Mouse (Mus musculus) myocyte (in vitro differentiated cells): ENCODE measurements around the gene Rere. TPM values are rescaled to one million over a fixed set of nuclear protein-coding genes. Genes with fewer than 3 reads are reported as not detected.

ENCODE experiments used
- H3K27me3 ChIP-seq: one replicate; pipeline ENCODE4 v1.6.1; 2011; ENCODE audit not compliant: control insufficient read depth, insufficient read depth, insufficient read length
- H3K36me3 ChIP-seq: one replicate; pipeline ENCODE4 v1.6.1; 2011; ENCODE audit not compliant: control insufficient read depth, insufficient read depth
- H3K4me2 ChIP-seq: one replicate; pipeline ENCODE4 v1.6.1; 2011; ENCODE audit warnings: low read depth, control low read depth
- H3K4me3 ChIP-seq: one replicate; pipeline ENCODE4 v1.5.1; 2011; ENCODE audit warnings: mild to moderate bottlenecking, control low read depth, moderate library complexity
- H3K79me2 ChIP-seq: one replicate; pipeline ENCODE4 v1.6.1; 2011; ENCODE audit not compliant: control insufficient read depth, insufficient read depth
- H3ac ChIP-seq: one replicate; pipeline ENCODE4 v1.6.1; 2011; ENCODE audit not compliant: control insufficient read depth, insufficient read length
- CEBPB ChIP-seq: IDR thresholded peaks from 2 replicates; pipeline ENCODE4 v1.6.1; 2011; ENCODE audit warnings: mild to moderate bottlenecking, moderate library complexity; ENCODE audit not compliant: poor library complexity, insufficient read depth, severe bottlenecking
- E2F4 ChIP-seq: IDR thresholded peaks from one replicate; pipeline ENCODE4 v1.6.1; 2011; ENCODE audit warnings: mild to moderate bottlenecking, control low read depth, moderate library complexity; ENCODE audit not compliant: insufficient read depth
- MAX ChIP-seq: IDR thresholded peaks from one replicate; pipeline ENCODE4 v1.6.1; 2011; ENCODE audit warnings: low read depth, mild to moderate bottlenecking, control low read depth
- MYOD1 ChIP-seq, 3 experiments: IDR thresholded peaks; one replicate each; pipeline ENCODE4 v1.6.1; 2011; ENCODE audit warnings: control low read depth in 2 of 3, low read depth in 2 of 3, mild to moderate bottlenecking in 2 of 3, moderate library complexity in 1 of 3; ENCODE audit not compliant: insufficient read length in 2 of 3, control insufficient read depth in 1 of 3
- MYOG ChIP-seq, 3 experiments: IDR thresholded peaks; one replicate each; pipeline ENCODE4 v1.6.1; 2011; ENCODE audit warnings: control low read depth in 2 of 3, low read depth in 2 of 3, mild to moderate bottlenecking in 2 of 3; ENCODE audit not compliant: insufficient read length in 2 of 3, control insufficient read depth in 1 of 3, insufficient read depth in 1 of 3
- POLR2A ChIP-seq: IDR thresholded peaks from one replicate; pipeline ENCODE4 v1.6.1; 2011; ENCODE audit warnings: low read depth, mild to moderate bottlenecking, control low read depth, moderate library complexity; ENCODE audit not compliant: insufficient read length
- POLR2AphosphoS2 ChIP-seq: IDR thresholded peaks from one replicate; pipeline ENCODE4 v1.6.1; 2011; ENCODE audit warnings: low read depth, control low read depth; ENCODE audit not compliant: insufficient read length
- REST ChIP-seq: IDR thresholded peaks from one replicate; pipeline ENCODE4 v1.6.1; 2011; ENCODE audit warnings: mild to moderate bottlenecking, control low read depth, moderate library complexity; ENCODE audit not compliant: insufficient read depth, insufficient read length
- SRF ChIP-seq: IDR thresholded peaks from one replicate; pipeline ENCODE4 v1.6.1; 2011; ENCODE audit warnings: low read depth; ENCODE audit not compliant: control insufficient read depth, insufficient read length
- TCF12 ChIP-seq: IDR thresholded peaks from one replicate; pipeline ENCODE4 v1.6.1; 2011; ENCODE audit warnings: mild to moderate bottlenecking, control low read depth; ENCODE audit not compliant: poor library complexity, insufficient read depth, severe bottlenecking
- TCF3 ChIP-seq: IDR thresholded peaks from one replicate; pipeline ENCODE4 v1.6.1; 2011; ENCODE audit warnings: low read depth, control low read depth; ENCODE audit not compliant: insufficient read length
- USF1 ChIP-seq: IDR thresholded peaks from one replicate; pipeline ENCODE4 v1.6.1; 2011; ENCODE audit warnings: low read depth, mild to moderate bottlenecking, control low read depth, moderate library complexity
- polyA plus RNA-seq: library from polyadenylated mRNA; unstranded; fragments of >200 nt; fragmentation: generic; extraction: Trizol; gene quantifications from one replicate; pipeline ENCODE4 v1.2.1, GENCODE M21; 2012; ENCODE audit warnings: missing spikeins

The Rere gene
- polyA plus RNA-seq, 1 experiment, result 34.0 TPM

DNA sequence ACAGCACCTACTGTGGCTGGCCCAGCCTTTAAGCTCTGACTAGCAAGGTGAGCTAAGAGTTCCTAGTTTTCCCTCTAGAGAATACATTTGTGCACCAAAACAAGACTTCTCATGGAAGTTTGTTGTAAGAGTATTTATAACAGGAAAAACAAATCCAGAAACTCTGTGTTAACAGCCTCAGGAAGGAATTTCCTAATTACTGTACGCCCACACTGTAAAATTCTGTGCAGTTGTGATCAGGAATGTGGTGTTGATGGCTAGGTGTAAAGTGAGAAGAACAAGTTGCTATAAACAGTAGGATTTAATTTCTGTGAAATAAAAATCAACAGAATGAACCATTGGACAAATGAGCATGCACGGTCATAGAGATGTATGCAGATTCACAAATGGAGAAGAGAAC is 83.3 kb downstream of the Rere start:
- H3K4me3 ChIP-seq, result no peak overlapping the region
- no peak for TF ChIP-seq MAX
- H3K4me2 ChIP-seq, result no peak overlapping the region
- H3K27me3 ChIP-seq, result no peaks in the 10 kb centered on the region
- H3ac ChIP-seq, result no peak overlapping the region
- H3K36me3 ChIP-seq, result no peaks in the 10 kb centered on the region
- H3K79me2 ChIP-seq, result peaks cover 70% of the 10 kb centered on the region

DNA sequence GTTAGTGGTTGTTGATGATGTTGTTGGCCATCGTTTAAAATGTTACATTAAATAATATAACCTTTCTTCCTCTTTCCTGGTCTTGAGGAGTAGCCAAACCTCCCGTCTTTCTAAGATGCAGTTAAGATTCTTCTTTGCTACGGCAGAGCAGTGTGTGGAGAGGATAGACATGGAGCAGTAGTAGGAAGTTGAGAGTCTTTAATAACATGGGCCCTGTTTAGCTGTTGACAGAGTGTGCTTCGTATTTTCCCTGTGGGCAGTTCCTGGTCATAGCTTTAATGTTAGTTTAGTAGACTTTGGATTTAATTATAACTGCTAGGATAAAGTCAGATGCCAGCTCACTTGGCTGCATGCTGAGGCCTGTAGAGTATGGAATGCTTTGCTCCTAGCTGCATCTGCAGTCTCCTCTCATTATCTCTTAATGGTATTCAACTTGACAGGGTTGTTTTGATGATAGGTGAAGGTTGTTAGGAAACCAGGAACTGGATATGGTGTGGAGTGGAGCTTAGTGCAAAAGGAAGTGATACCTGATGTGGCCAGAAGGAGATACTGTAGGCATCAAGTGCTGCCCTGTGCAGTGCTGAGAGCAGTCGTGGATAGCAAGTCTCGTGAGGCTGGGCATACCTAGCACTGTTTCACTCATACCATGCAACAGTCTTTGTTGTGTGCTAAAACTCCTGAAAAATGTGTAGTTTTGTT is 85.2 kb downstream of the Rere start:
- TF ChIP-seq POLR2AphosphoS2 (no peak), MYOG (IDR thresholded peaks at IDR 0.05; ENCODE audit: control insufficient read depth in 1 of 3, insufficient read depth in 1 of 3, insufficient read length in 2 of 3, low read depth in 2 of 3) (no peak), MAX (no peak), MYOD1 (IDR thresholded peaks at IDR 0.05; ENCODE audit: control insufficient read depth in 1 of 3, insufficient read length in 2 of 3, low read depth in 2 of 3) (no peak), TCF3 (no peak), E2F4 (no peak), REST (no peak), USF1 (no peak), POLR2A (no peak), SRF (no peak), TCF12 (no peak), CEBPB (no peak)
- Histone ChIP-seq H3K79me2 (peaks cover 74% of the 10 kb centered on the region), H3K4me3 (no peak overlapping the region), H3ac (no peak overlapping the region), H3K4me2 (no peak overlapping the region), H3K36me3 (no peaks in the 10 kb centered on the region), H3K27me3 (no peaks in the 10 kb centered on the region)

DNA sequence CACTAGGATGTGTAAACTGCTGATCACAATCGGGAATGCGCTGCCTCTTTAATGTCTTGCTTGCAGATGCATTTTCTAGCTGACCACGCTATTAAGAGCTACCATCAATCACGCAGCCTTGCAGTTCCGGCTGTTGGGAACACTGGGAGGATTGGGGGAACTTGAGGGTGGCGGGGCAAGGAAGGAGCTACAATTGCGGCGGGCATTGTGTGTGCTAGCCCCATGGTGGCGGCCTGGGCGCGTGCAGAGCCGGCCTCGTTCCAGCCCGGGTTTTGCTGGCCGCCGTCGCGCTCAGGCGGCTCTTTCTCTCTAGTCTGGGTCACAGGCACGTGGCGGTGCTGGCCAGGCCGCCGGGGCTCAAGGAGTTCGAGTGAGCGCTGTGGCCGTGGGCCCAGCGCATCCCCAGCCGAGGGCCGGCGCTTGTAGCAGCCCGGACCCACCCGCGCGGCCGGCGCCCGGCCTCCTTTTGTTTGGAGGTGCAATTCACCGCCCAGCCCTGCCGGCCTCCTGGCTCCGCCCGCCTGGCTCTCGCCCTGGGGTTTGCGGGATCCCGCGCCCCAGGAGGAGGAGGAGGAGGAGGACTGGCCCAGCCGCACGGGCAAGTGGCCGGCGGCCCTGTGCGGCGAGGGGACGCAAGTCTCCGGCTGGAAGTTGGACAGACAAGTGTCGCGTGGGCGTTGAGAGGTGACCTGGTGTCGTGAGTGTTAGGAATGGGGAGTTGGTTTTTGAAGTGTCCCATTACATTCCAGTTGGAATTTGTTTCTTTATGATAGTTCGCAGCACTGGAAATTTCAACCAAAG is 90.3 kb downstream of the Rere start:
- Histone ChIP-seq H3K4me2 (peak overlapping the region; percentile 82), H3K79me2 (peaks cover 79% of the 10 kb centered on the region), H3K4me3 (peak overlapping the region; percentile 27), H3K27me3 (no peaks in the 10 kb centered on the region), H3K36me3 (no peaks in the 10 kb centered on the region), H3ac (peak overlapping the region; percentile 40)
- TF ChIP-seq CEBPB, result no peak
- TF ChIP-seq MYOG (IDR thresholded peaks at IDR 0.05; ENCODE audit: control insufficient read depth in 1 of 3, insufficient read depth in 1 of 3, insufficient read length in 2 of 3, low read depth in 2 of 3), result peak in 2 of 3 experiments; percentile 60 to 84
- TF ChIP-seq MAX, result no peak
- no peak for TF ChIP-seq REST
- peak in 2 of 3 experiments; percentile 47 to 75 for TF ChIP-seq MYOD1 (IDR thresholded peaks at IDR 0.05; ENCODE audit: control insufficient read depth in 1 of 3, insufficient read length in 2 of 3, low read depth in 2 of 3)
- TF ChIP-seq POLR2A, result peak; percentile 60
- peak; percentile 35 for TF ChIP-seq POLR2AphosphoS2
- peak; percentile 19 for TF ChIP-seq TCF3
- no peak for TF ChIP-seq E2F4
- TF ChIP-seq TCF12, result no peak
- TF ChIP-seq USF1, result no peak
- TF ChIP-seq SRF, result no peak

DNA sequence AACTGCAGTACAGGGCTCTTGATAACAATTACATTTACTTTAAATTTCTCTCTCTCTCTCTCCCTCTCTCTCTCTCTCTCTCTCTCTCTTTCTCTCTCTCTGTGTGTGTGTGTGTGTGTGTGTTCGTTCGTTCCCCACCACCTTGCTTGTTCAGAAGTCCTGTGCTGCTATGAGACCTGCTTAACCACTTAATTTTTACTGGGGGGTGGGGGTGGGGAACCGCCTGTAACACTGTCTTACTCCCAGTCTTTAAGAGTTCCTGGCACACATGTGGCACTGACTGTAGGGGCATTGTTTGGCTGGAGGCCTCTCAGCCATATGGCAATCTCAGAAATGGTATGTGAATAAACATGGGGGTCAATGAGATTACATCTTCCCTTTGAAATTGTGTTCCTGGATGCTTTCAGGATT is 91.2 kb downstream of the Rere start:
- no peaks in the 10 kb centered on the region for H3K27me3 ChIP-seq
- H3K4me2 ChIP-seq, result peak overlapping the region; percentile 82
- peak overlapping the region; percentile 27 for H3K4me3 ChIP-seq
- H3K36me3 ChIP-seq, result no peaks in the 10 kb centered on the region
- TF ChIP-seq POLR2A, result no peak
- peaks cover 86% of the 10 kb centered on the region for H3K79me2 ChIP-seq
- peak overlapping the region; percentile 40 for H3ac ChIP-seq

DNA sequence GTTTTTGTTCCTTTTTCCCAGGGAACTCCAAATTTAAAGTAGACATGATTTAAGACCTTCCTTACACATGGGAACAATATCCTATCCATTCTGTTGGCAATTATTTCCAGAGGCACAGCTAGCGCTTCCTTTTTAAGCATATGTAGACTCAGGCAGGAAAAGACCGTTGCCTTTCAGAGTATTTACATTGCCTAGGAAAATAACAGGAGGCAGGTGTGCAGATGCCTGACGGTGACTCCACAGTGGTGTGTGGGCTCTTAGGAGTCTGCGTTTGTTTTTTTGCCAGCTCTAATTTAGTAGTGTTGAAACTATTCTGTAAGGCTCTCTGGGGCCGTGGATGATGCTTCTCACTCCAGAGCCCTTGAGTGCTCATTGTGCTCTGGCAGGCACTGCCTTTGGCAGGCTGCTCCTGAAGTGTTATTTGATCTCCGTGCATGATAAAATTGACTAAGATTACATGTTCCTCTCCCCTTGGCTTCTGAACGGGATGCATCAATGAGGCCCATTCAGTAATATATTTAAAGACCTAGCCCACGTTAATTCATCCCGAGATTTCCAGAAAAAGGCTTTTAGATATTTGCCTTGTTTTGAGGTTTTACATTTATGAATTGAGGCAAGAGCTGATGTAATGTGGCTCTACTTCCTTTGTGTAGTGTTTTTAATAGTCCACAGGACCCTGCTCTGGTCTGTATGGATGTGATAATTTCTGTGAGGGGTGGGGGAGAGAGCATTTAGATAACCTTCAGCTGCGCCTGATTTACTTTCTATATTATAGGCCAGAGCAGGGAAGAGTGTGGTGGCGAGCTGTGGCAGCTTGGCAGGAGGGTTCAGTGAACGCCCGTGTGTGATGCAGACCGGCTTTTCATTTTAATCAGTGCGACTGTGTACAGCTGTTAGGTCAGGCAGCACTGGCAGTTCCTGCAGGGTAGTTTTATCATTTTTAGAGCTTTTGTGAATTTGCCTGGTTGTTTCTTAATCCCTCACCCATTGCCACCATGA is 92.0 kb downstream of the Rere start:
- Histone ChIP-seq H3K4me3 (peak overlapping the region; percentile 27), H3K4me2 (peak overlapping the region; percentile 82), H3K27me3 (no peaks in the 10 kb centered on the region), H3K79me2 (peaks cover 89% of the 10 kb centered on the region), H3ac (no peak overlapping the region), H3K36me3 (no peaks in the 10 kb centered on the region)
- peak in 1 of 3 experiments; percentile 47 for TF ChIP-seq MYOG (IDR thresholded peaks at IDR 0.05; ENCODE audit: control insufficient read depth in 1 of 3, insufficient read depth in 1 of 3, insufficient read length in 2 of 3, low read depth in 2 of 3)
- no peak for TF ChIP-seq CEBPB
- no peak for TF ChIP-seq USF1
- no peak for TF ChIP-seq REST
- TF ChIP-seq POLR2A, result no peak
- TF ChIP-seq MYOD1 (IDR thresholded peaks at IDR 0.05; ENCODE audit: control insufficient read depth in 1 of 3, insufficient read length in 2 of 3, low read depth in 2 of 3), result peak in 2 of 3 experiments; percentile 13 to 41
